Mouse (Mus musculus) stomach, postnatal 0 days (tissue): ENCODE data around the gene Olfr805. TPM values are rescaled to one million over a fixed set of nuclear protein-coding genes. Genes with fewer than 3 reads are reported as not detected.

Experiments
- ATAC-seq: fragments of 200-750 bp; cut with Nextera tagmentation; 2 replicates; pipeline ENCODE4 v1.8.0; 2017; ENCODE audit not compliant: low FRiP score, low TSS enrichment
- DNase-seq: peaks from one replicate; pipeline ENCODE4 v3.0.0-alpha.2; 2016; ENCODE audit warnings: low spot score
- H3K27ac ChIP-seq: fragments of 300-500 bp; sonication (generic); replicated peaks from 2 replicates; pipeline ENCODE4 v1.5.1; 2014; ENCODE audit warnings: mild to moderate bottlenecking, control low read depth
- H3K27me3 ChIP-seq: fragments of 300-500 bp; sonication (generic); 2 replicates; pipeline ENCODE4 v1.6.1; 2014; ENCODE audit warnings: low read length; ENCODE audit not compliant: control insufficient read depth, insufficient read depth
- H3K36me3 ChIP-seq: fragments of 300-500 bp; sonication (generic); 2 replicates; pipeline ENCODE4 v1.6.1; 2014; ENCODE audit warnings: low read length, mixed read lengths; ENCODE audit not compliant: control insufficient read depth, insufficient read depth
- H3K4me1 ChIP-seq: fragments of 300-500 bp; sonication (generic); replicated peaks from 2 replicates; pipeline ENCODE4 v1.6.1; 2014; ENCODE audit warnings: antibody characterized with exemption; ENCODE audit not compliant: control insufficient read depth, insufficient read depth
- H3K4me2 ChIP-seq: fragments of 300-500 bp; sonication (generic); replicated peaks from 2 replicates; pipeline ENCODE4 v1.6.1; 2014; ENCODE audit warnings: low read depth, mild to moderate bottlenecking, control low read depth, moderate library complexity
- H3K4me3 ChIP-seq: fragments of 300-500 bp; sonication (generic); 2 replicates; pipeline ENCODE4 v1.5.1; 2014; ENCODE audit warnings: low read depth, low read length, control low read depth
- H3K9ac ChIP-seq: fragments of 300-500 bp; sonication (generic); 2 replicates; pipeline ENCODE4 v1.6.1; 2014; ENCODE audit warnings: mild to moderate bottlenecking, low read length, control low read depth, mixed read lengths
- H3K9me3 ChIP-seq: fragments of 300-500 bp; sonication (generic); 2 replicates; pipeline ENCODE4 v1.6.1; 2016; ENCODE audit warnings: low read length; ENCODE audit not compliant: control insufficient read depth
- CTCF ChIP-seq: IDR thresholded peaks from 2 replicates; pipeline ENCODE4 v1.5.1; 2016; ENCODE audit warnings: antibody characterized with exemption, low read depth, mild to moderate bottlenecking, moderate library complexity
- EP300 ChIP-seq: optimal IDR thresholded peaks from 2 replicates; pipeline ENCODE3; 2016; ENCODE audit warnings: antibody characterized with exemption
- WGBS: fragments of 180-500 bp; shearing (Covaris S2); extraction: QIAGEN DNeasy Blood & Tissue Kit; methylation state at CpG from one replicate; pipeline ENCODE4 v1.1.7; 2014; 5-methylcytosine and 5-hydroxymethylcytosine counted together
- polyA plus RNA-seq: library from polyadenylated mRNA; unstranded; fragments of >200 nt; fragmentation: Nextera tagmentation; extraction: Ambion mirVana; gene quantifications from 2 replicates; pipeline ENCODE4 v1.2.1, GENCODE M21; 2015

Olfr805 gene
- polyA plus RNA-seq = not detected in 2 replicates

DNA sequence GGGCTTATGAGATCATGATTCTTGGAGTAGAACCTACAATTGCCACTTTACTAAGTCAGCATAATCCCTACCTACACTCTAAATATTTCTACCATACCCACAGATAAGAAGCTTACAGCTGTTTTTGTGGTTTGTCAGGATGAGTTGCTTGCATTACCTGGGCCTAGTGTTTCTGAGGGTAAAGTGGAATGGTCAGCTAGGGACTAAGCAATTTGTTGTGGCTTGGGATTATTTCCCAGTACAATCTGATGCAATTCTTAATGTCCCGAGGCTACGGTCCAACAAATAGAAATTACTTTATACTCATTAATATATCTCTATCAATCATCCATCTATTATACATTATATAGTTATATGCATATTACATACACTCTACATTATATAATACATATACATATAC is at the start of gene Olfr805:
Gene Olfr805, minus strand, starts transcription at position 101 of the 400 bp plus-strand sequence.
- ATAC-seq (no peak), DNase-seq (no peak)
- no peaks in the 10 kb centered on the region for H3K9me3 ChIP-seq
- H3K4me1 ChIP-seq = no peaks in the 10 kb centered on the region
- TF ChIP-seq EP300 (no peak), CTCF (no peak)
- no peak within 1 kb of the TSS for H3K27ac ChIP-seq
- H3K4me3 ChIP-seq = no peak within 1 kb of the TSS
- no peak within 1 kb of the TSS for H3K9ac ChIP-seq
- WGBS = 98% methylated on average over 2 of the region's 2 CpGs
- no peaks in the 10 kb centered on the region for H3K27me3 ChIP-seq
- H3K36me3 ChIP-seq = no peaks in the 10 kb centered on the region
- H3K4me2 ChIP-seq = no peak within 1 kb of the TSS

- ATAC-seq (no peak), DNase-seq (no peak)
- Histone ChIP-seq H3K36me3 (no peaks in the 10 kb centered on the region), H3K4me3 (no peak overlapping the region), H3K4me2 (no peak overlapping the region), H3K4me1 (no peaks in the 10 kb centered on the region), H3K27ac (no peak overlapping the region), H3K9ac (no peak overlapping the region), H3K9me3 (no peaks in the 10 kb centered on the region), H3K27me3 (no peaks in the 10 kb centered on the region)
- no peak for TF ChIP-seq CTCF
- no peak for TF ChIP-seq EP300
Observed at GRCm38 (mm10) chr10:129778123-129778522, 48.9 kb upstream of the Olfr805 start.

DNA sequence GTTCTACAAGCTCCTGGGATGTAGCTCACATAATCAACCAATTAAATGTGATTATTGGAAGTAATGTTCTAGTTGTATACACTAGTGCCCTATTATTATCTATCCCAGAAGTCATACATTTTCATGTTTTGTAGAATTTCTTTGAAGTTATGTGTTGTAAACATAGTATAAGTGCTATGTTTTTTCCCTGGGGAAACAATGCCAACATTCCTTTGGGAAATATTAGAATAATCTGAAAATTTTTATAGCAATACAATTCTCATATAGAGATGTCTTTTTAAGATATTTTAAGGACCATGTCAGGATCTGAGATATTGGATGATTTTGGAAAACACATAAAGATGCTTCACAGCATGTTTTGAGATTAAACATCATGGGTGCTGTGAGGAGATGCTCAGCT is 45.2 kb upstream of the Olfr805 start, which contains the start of gene Olfr809:
Gene Olfr809, plus strand, starts transcription at position 301 of the 400 bp plus-strand sequence.
- no peak within 1 kb of the TSS for H3K4me2 ChIP-seq
- no peaks in the 10 kb centered on the region for H3K9me3 ChIP-seq
- ATAC-seq (no peak), DNase-seq (no peak)
- no peak within 1 kb of the TSS for H3K9ac ChIP-seq
- no peak within 1 kb of the TSS for H3K27ac ChIP-seq
- no peak within 1 kb of the TSS for H3K4me3 ChIP-seq
- H3K27me3 ChIP-seq = no peaks in the 10 kb centered on the region
- TF ChIP-seq EP300 = no peak
- no peak for TF ChIP-seq CTCF
- no peaks in the 10 kb centered on the region for H3K4me1 ChIP-seq
- H3K36me3 ChIP-seq = no peaks in the 10 kb centered on the region

DNA sequence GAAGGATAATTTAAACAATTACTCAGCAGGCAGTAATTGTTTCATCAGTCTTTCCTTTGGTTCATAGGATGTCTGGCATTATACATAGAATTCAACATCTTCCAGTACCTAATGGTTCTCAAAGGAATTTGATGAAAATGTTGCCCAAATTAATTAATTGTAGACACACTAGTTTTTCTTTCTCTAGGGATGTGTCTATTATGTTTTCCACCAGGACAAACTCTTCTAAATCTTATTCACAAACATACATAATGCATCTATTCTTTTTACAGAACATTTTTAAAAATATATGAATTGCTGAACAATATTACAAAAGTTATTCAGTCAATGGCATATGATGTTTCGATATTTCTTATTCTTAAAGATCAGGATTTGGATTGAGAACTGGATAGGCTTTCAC is 36.0 kb upstream of the Olfr805 start, which contains the start of gene Olfr808:
Gene Olfr808, plus strand, starts transcription at position 301 of the 400 bp plus-strand sequence.
- 93% methylated on average over 1 of the region's 1 CpGs for WGBS

GRCm38 (mm10) chr10:129757693-129758092 is 28.5 kb upstream of the Olfr805 start, which contains the start of gene Olfr807:
Gene Olfr807 (minus strand): TSS chr10:129757793.
- 87% methylated on average over 1 of the region's 1 CpGs for WGBS

More for the DNA sequence above, 36.0 kb upstream of the Olfr805 start, which contains the start of gene Olfr808:
- Histone ChIP-seq H3K4me2 (no peak within 1 kb of the TSS), H3K27ac (no peak within 1 kb of the TSS), H3K4me3 (no peak within 1 kb of the TSS), H3K9ac (no peak within 1 kb of the TSS), H3K27me3 (no peaks in the 10 kb centered on the region), H3K36me3 (no peaks in the 10 kb centered on the region), H3K4me1 (no peaks in the 10 kb centered on the region), H3K9me3 (no peaks in the 10 kb centered on the region)
- ATAC-seq = no peak
- TF ChIP-seq EP300 (no peak), CTCF (no peak)
- DNase-seq = no peak

GRCm38 (mm10) chr10:129741821-129742220 is 12.6 kb upstream of the Olfr805 start, which contains the start of gene Olfr806:
Gene Olfr806 (minus strand): TSS chr10:129741921.
- TF ChIP-seq CTCF (no peak), EP300 (no peak)
- Histone ChIP-seq H3K4me1 (no peaks in the 10 kb centered on the region), H3K27me3 (no peaks in the 10 kb centered on the region), H3K27ac (no peak within 1 kb of the TSS), H3K36me3 (no peaks in the 10 kb centered on the region), H3K4me2 (no peak within 1 kb of the TSS), H3K9me3 (no peaks in the 10 kb centered on the region), H3K9ac (no peak within 1 kb of the TSS), H3K4me3 (no peak within 1 kb of the TSS)
- ATAC-seq (no peak), DNase-seq (no peak)

More at GRCm38 (mm10) chr10:129757693-129758092, 28.5 kb upstream of the Olfr805 start, which contains the start of gene Olfr807:
- Histone ChIP-seq H3K27me3 (no peaks in the 10 kb centered on the region), H3K4me1 (no peaks in the 10 kb centered on the region), H3K4me2 (no peak within 1 kb of the TSS), H3K9me3 (no peaks in the 10 kb centered on the region), H3K27ac (no peak within 1 kb of the TSS), H3K9ac (no peak within 1 kb of the TSS), H3K36me3 (no peaks in the 10 kb centered on the region), H3K4me3 (no peak within 1 kb of the TSS)
- TF ChIP-seq CTCF (no peak), EP300 (no peak)
- no peak for DNase-seq
- ATAC-seq = no peak
